In genomic region chr10:94140227-94140931, GRCm38 (mm10) we compare ENCODE assay signal across 21 mouse cellular contexts. TPM values are rescaled to one million over a fixed set of nuclear protein-coding genes. Genes with fewer than 3 reads are reported as not detected.
DNase-seq lines count a peak whose midpoint lies in the region; ATAC-seq and TF ChIP-seq lines count a peak whose summit lies in the region.
"Had no signal": no experiment of that assay in that cellular context is flagged by ENCODE, and none has a peak within 500 bp of the region (broad histone marks: within the 10 kb centered on the region; RNA-seq: fewer than 3 reads in every experiment).

No protein-coding gene starts in this region.

- no peak for DNase-seq in limb, embryonic 10.5 days (ENCODE audit: low spot score)
- DNase-seq in embryonic facial prominence, embryonic 14.5 days (ENCODE audit: low spot score) = peak; percentile 36
- no peak for DNase-seq in left cerebral cortex, adult 2 months (ENCODE audit: extremely low spot score in 1 of 2, low spot score in 2 of 2)
- no peak for DNase-seq in layer of hippocampus, adult 11-12 months (ENCODE audit: low spot score)
- DNase-seq in kidney, adult 2 months = no peak
- DNase-seq: adrenal gland, adult 2 months; adrenal gland, postnatal 10 days; adrenal gland, postnatal 25 days; cerebellum, adult 11 months; cerebellum, adult 18-20 months; cerebellum, adult 8-10 months; cerebellum, adult 9-11 months; cerebellum, postnatal 14 days; cerebellum, postnatal 36 days; embryo, embryonic 11 days; forebrain, postnatal 0 days had no signal

- intact Hi-C loops in left cerebral cortex, adult 2 months (cut with DNase I) = no loop called here

- peak; percentile 81 for ATAC-seq in limb, embryonic 12.5 days (ENCODE audit: insufficient number of reproducible peaks, insufficient read depth, low FRiP score, low TSS enrichment, low read depth)
- ATAC-seq in embryonic facial prominence, embryonic 14.5 days (ENCODE audit: low read depth) = no peak
- peak; percentile 83 for ATAC-seq in limb, embryonic 13.5 days (ENCODE audit: low FRiP score, low read depth)
- 0 out of 2 replicates have a peak, but pooled peaks have one; percentile 52 for ATAC-seq in limb, embryonic 15.5 days (ENCODE audit: insufficient number of reproducible peaks, low FRiP score, low TSS enrichment, low read depth)
- ATAC-seq: forebrain, embryonic 13.5 days; forebrain, embryonic 15.5 days; forebrain, postnatal 0 days had no signal

- H3K27me3 ChIP-seq in limb, embryonic 12.5 days = no peaks in the 10 kb centered on the region
- H3K27me3 ChIP-seq in limb, embryonic 10.5 days (ENCODE audit: low read depth, poor library complexity, severe bottlenecking) = no peaks in the 10 kb centered on the region
- no peaks in the 10 kb centered on the region for H3K27me3 ChIP-seq in embryonic facial prominence, embryonic 14.5 days (replicated peaks; ENCODE audit: control insufficient read depth, insufficient read depth, low read length)
- H3K27me3 ChIP-seq in limb, embryonic 13.5 days = no peaks in the 10 kb centered on the region
- H3K27me3 ChIP-seq in limb, embryonic 15.5 days = no peaks in the 10 kb centered on the region
- no peaks in the 10 kb centered on the region for H3K27me3 ChIP-seq in kidney, adult 2 months (replicated peaks; ENCODE audit: control insufficient read depth, insufficient read depth, low read length)
- H3K27me3 ChIP-seq: forebrain, embryonic 13.5 days; forebrain, embryonic 15.5 days had no signal

- H3K4me3 ChIP-seq in limb, embryonic 12.5 days (replicated peaks) = no peak overlapping the region
- no peak overlapping the region for H3K4me3 ChIP-seq in limb, embryonic 10.5 days
- no peak overlapping the region for H3K4me3 ChIP-seq in embryonic facial prominence, embryonic 14.5 days (ENCODE audit: low read depth, low read length)
- H3K4me3 ChIP-seq in limb, embryonic 13.5 days = no peak overlapping the region
- no peak overlapping the region for H3K4me3 ChIP-seq in limb, embryonic 15.5 days
- no peak overlapping the region for H3K4me3 ChIP-seq in left cerebral cortex, adult 2 months
- no peak overlapping the region for H3K4me3 ChIP-seq in kidney, adult 2 months (ENCODE audit: insufficient read depth, low read depth, low read length)
- H3K4me3 ChIP-seq: forebrain, embryonic 13.5 days; forebrain, embryonic 15.5 days had no signal

- peaks cover 26% of the 10 kb centered on the region for H3K36me3 ChIP-seq in limb, embryonic 12.5 days
- peaks cover 45% of the 10 kb centered on the region for H3K36me3 ChIP-seq in limb, embryonic 10.5 days
- peaks cover 3% of the 10 kb centered on the region for H3K36me3 ChIP-seq in embryonic facial prominence, embryonic 14.5 days (ENCODE audit: control insufficient read depth, insufficient read depth, low read length)
- H3K36me3 ChIP-seq in limb, embryonic 13.5 days = peaks cover 23% of the 10 kb centered on the region
- 0 out of 2 replicates have a peak, but pooled peaks cover 3% of the 10 kb centered on the region for H3K36me3 ChIP-seq in limb, embryonic 15.5 days
- H3K36me3 ChIP-seq in kidney, adult 2 months (ENCODE audit: control insufficient read depth, insufficient read depth, low read length) = no peaks in the 10 kb centered on the region
- H3K36me3 ChIP-seq: forebrain, embryonic 15.5 days had no signal

- 49% methylated on average over 3 of the region's 3 CpGs for WGBS in limb, embryonic 12.5 days
- WGBS in limb, embryonic 10.5 days = 77% methylated on average over 3 of the region's 3 CpGs
- whole genome bisulfite sequencing in embryonic facial prominence, embryonic 14.5 days = 53% methylated on average over 3 of the region's 3 CpGs
- 33% methylated on average over 3 of the region's 3 CpGs for WGBS in limb, embryonic 13.5 days
- WGBS in limb, embryonic 15.5 days = 35% methylated on average over 3 of the region's 3 CpGs
- WGBS in kidney, adult 2 months = 85% methylated on average over 3 of the region's 3 CpGs

- no peak for TF ChIP-seq CTCF in left cerebral cortex, adult 2 months (IDR thresholded peaks at IDR 0.05)
- TF ChIP-seq CTCF in kidney, adult 2 months (conservative IDR thresholded peaks at IDR 0.05; ENCODE audit: insufficient read depth, insufficient read length, low read depth, low read length) = no peak

- no peak overlapping the region for H3K9ac ChIP-seq in limb, embryonic 12.5 days (replicated peaks)
- H3K9ac ChIP-seq in embryonic facial prominence, embryonic 14.5 days (ENCODE audit: low read depth, low read length) = no peak overlapping the region
- no peak overlapping the region for H3K9ac ChIP-seq in limb, embryonic 13.5 days
- no peak overlapping the region for H3K9ac ChIP-seq in limb, embryonic 15.5 days
- H3K9ac ChIP-seq: forebrain, embryonic 13.5 days; forebrain, embryonic 15.5 days; forebrain, postnatal 0 days had no signal

- H3K9me3 ChIP-seq in limb, embryonic 12.5 days = no peaks in the 10 kb centered on the region
- no peaks in the 10 kb centered on the region for H3K9me3 ChIP-seq in limb, embryonic 10.5 days (replicated peaks)
- H3K9me3 ChIP-seq in embryonic facial prominence, embryonic 14.5 days (ENCODE audit: control insufficient read depth, low read length) = no peaks in the 10 kb centered on the region
- H3K9me3 ChIP-seq in limb, embryonic 13.5 days = no peaks in the 10 kb centered on the region
- no peaks in the 10 kb centered on the region for H3K9me3 ChIP-seq in limb, embryonic 15.5 days
- H3K9me3 ChIP-seq: forebrain, embryonic 13.5 days; forebrain, embryonic 15.5 days had no signal

- H3K4me1 ChIP-seq in limb, embryonic 12.5 days (replicated peaks) = peaks cover 16% of the 10 kb centered on the region
- H3K4me1 ChIP-seq in limb, embryonic 10.5 days = no peaks in the 10 kb centered on the region
- H3K4me1 ChIP-seq in embryonic facial prominence, embryonic 14.5 days (ENCODE audit: control insufficient read depth, insufficient read depth, low read length) = no peaks in the 10 kb centered on the region; the same call in 1 of the 2 replicates
- H3K4me1 ChIP-seq in limb, embryonic 13.5 days = peaks cover 37% of the 10 kb centered on the region
- H3K4me1 ChIP-seq in limb, embryonic 15.5 days = peaks cover 15% of the 10 kb centered on the region; the same call in 1 of the 2 replicates
- no peaks in the 10 kb centered on the region for H3K4me1 ChIP-seq in kidney, adult 2 months (ENCODE audit: control insufficient read depth, insufficient read depth, low read length)
- H3K4me1 ChIP-seq: forebrain, embryonic 13.5 days had no signal

- H3K4me2 ChIP-seq in limb, embryonic 12.5 days = no peak overlapping the region
- H3K4me2 ChIP-seq in embryonic facial prominence, embryonic 14.5 days (ENCODE audit: low read depth, low read length) = no peak overlapping the region
- no peak overlapping the region for H3K4me2 ChIP-seq in limb, embryonic 13.5 days (replicated peaks)
- H3K4me2 ChIP-seq in limb, embryonic 15.5 days = no peak overlapping the region
- H3K4me2 ChIP-seq: forebrain, embryonic 13.5 days; forebrain, embryonic 15.5 days had no signal

- TF ChIP-seq POLR2A in kidney, adult 2 months (IDR thresholded peaks at IDR 0.05; ENCODE audit: low read depth, low read length) = no peak

- H3K27ac ChIP-seq in limb, embryonic 12.5 days = peak overlapping the region; percentile 32; the same call in 1 of the 2 replicates
- H3K27ac ChIP-seq in limb, embryonic 10.5 days = no peak overlapping the region
- H3K27ac ChIP-seq in embryonic facial prominence, embryonic 14.5 days (replicated peaks; ENCODE audit: low read depth, low read length) = no peak overlapping the region; the same call in 1 of the 2 replicates
- peak overlapping the region; percentile 77 for H3K27ac ChIP-seq in limb, embryonic 13.5 days
- 0 out of 2 replicates have a peak overlapping the region, but pooled peaks have one; percentile 1 for H3K27ac ChIP-seq in limb, embryonic 15.5 days
- H3K27ac ChIP-seq in left cerebral cortex, adult 2 months = no peak overlapping the region
- no peak overlapping the region for H3K27ac ChIP-seq in kidney, adult 2 months (ENCODE audit: insufficient read depth, low read depth, low read length)
- H3K27ac ChIP-seq: forebrain, embryonic 13.5 days; forebrain, embryonic 15.5 days had no signal

RNA-seq across cellular contexts. Expression of gene Nr2c1, which starts 7.4 kb away (rescaled TPM):
- polyA plus RNA-seq in limb, embryonic 12.5 days (2016; fragmentation: Nextera tagmentation; extraction: Ambion mirVana) = 11.4 and 12.4 TPM in 2 replicates
- 12.1 and 12.7 TPM in 2 replicates for polyA plus RNA-seq in limb, embryonic 10.5 days (2016; fragmentation: Nextera tagmentation; extraction: Ambion mirVana)
- 8.6 and 9.1 TPM in 2 replicates for polyA plus RNA-seq in embryonic facial prominence, embryonic 14.5 days (2014; fragmentation: Nextera tagmentation; extraction: Ambion mirVana)
- 9.9 and 10.0 TPM in 2 replicates for polyA plus RNA-seq in limb, embryonic 13.5 days (2015; fragmentation: Nextera tagmentation; extraction: Ambion mirVana)
- 8.0 and 9.0 TPM in 2 replicates for polyA plus RNA-seq in limb, embryonic 15.5 days (2015; fragmentation: Nextera tagmentation; extraction: Ambion mirVana)
- 1 to 10 TPM; 7.7 to 9.1 TPM for total RNA-seq in left cerebral cortex, adult 2 months (2021)
- 4.0 and 4.1 TPM in 2 replicates for polyA plus RNA-seq in kidney, adult 2 months (2012; rRNA removed)

RNA-seq across cellular contexts. Expression of gene Ndufa12, which starts 58.1 kb away (rescaled TPM):
- 449 and 455 TPM in 2 replicates for polyA plus RNA-seq in limb, embryonic 12.5 days (2016; fragmentation: Nextera tagmentation; extraction: Ambion mirVana)
- 495 and 559 TPM in 2 replicates for polyA plus RNA-seq in limb, embryonic 10.5 days (2016; fragmentation: Nextera tagmentation; extraction: Ambion mirVana)
- polyA plus RNA-seq in embryonic facial prominence, embryonic 14.5 days (2014; fragmentation: Nextera tagmentation; extraction: Ambion mirVana) = 357 and 366 TPM in 2 replicates
- polyA plus RNA-seq in limb, embryonic 13.5 days (2015; fragmentation: Nextera tagmentation; extraction: Ambion mirVana) = 306 and 316 TPM in 2 replicates
- polyA plus RNA-seq in limb, embryonic 15.5 days (2015; fragmentation: Nextera tagmentation; extraction: Ambion mirVana) = 253 and 283 TPM in 2 replicates
- 100 to 1,000 TPM; 218 to 239 TPM for total RNA-seq in left cerebral cortex, adult 2 months (2021)
- 223 and 328 TPM in 2 replicates for polyA plus RNA-seq in kidney, adult 2 months (2012; rRNA removed)

Comparison
In these comparisons a context has a peak if more than half of its experiments do, and no peak if none do; other contexts are left out.
1. H3K27ac ChIP-seq: peak in limb, embryonic 12.5 days (single experiment), limb, embryonic 13.5 days (single experiment) and limb, embryonic 15.5 days (single experiment); none in limb, embryonic 10.5 days (single experiment), embryonic facial prominence, embryonic 14.5 days (single experiment), left cerebral cortex, adult 2 months (single experiment) and kidney, adult 2 months (single experiment).